Mouse (Mus musculus): Measurements from ENCODE around the gene Mier2. TPM values are rescaled to one million over a fixed set of nuclear protein-coding genes. Genes with fewer than 3 reads are reported as not detected.

The Mier2 gene
- polyA plus RNA-seq, 1 experiment = 78.3 TPM

GRCm38 (mm10) chr10:79578891-79579290, 23.9 kb upstream of the Mier2 start:
- no peak overlapping the region for H3K4me3 ChIP-seq (ENCODE audit: insufficient read depth, low read length)
- TF ChIP-seq POLR2A (IDR thresholded peaks at IDR 0.05; ENCODE audit: extremely low read depth, insufficient read depth, low read length) (no peak), CTCF (IDR thresholded peaks at IDR 0.05; ENCODE audit: extremely low read depth, insufficient read depth, low read length) (no peak)
- H3K4me1 ChIP-seq (ENCODE audit: control insufficient read depth, insufficient read depth, low read length) = no peaks in the 10 kb centered on the region
- no peak overlapping the region for H3K27ac ChIP-seq (ENCODE audit: insufficient read depth, low read length)

- Histone ChIP-seq H3K27ac (ENCODE audit: insufficient read depth, low read length) (no peak overlapping the region), H3K4me1 (ENCODE audit: control insufficient read depth, insufficient read depth, low read length) (no peaks in the 10 kb centered on the region), H3K4me3 (ENCODE audit: insufficient read depth, low read length) (no peak overlapping the region)
- TF ChIP-seq CTCF (IDR thresholded peaks at IDR 0.05; ENCODE audit: extremely low read depth, insufficient read depth, low read length) = no peak
These were observed 23.3 kb upstream of the Mier2 start for GRCm38 (mm10) chr10:79578276-79578675.

GRCm38 (mm10) chr10:79577376-79577775, 22.4 kb upstream of the Mier2 start:
- Histone ChIP-seq H3K4me1 (ENCODE audit: control insufficient read depth, insufficient read depth, low read length) (no peaks in the 10 kb centered on the region), H3K27ac (ENCODE audit: insufficient read depth, low read length) (no peak overlapping the region), H3K4me3 (ENCODE audit: insufficient read depth, low read length) (no peak overlapping the region)
- TF ChIP-seq CTCF (IDR thresholded peaks at IDR 0.05; ENCODE audit: extremely low read depth, insufficient read depth, low read length) = no peak
- TF ChIP-seq POLR2A (IDR thresholded peaks at IDR 0.05; ENCODE audit: extremely low read depth, insufficient read depth, low read length) = no peak

- H3K4me3 ChIP-seq (ENCODE audit: insufficient read depth, low read length) = no peak overlapping the region
- TF ChIP-seq POLR2A (IDR thresholded peaks at IDR 0.05; ENCODE audit: extremely low read depth, insufficient read depth, low read length) (no peak), CTCF (IDR thresholded peaks at IDR 0.05; ENCODE audit: extremely low read depth, insufficient read depth, low read length) (no peak)
- H3K27ac ChIP-seq (ENCODE audit: insufficient read depth, low read length) = no peak overlapping the region
- no peaks in the 10 kb centered on the region for H3K4me1 ChIP-seq (ENCODE audit: control insufficient read depth, insufficient read depth, low read length)
These were observed 20.8 kb upstream of the Mier2 start for GRCm38 (mm10) chr10:79575754-79576153.

- H3K4me1 ChIP-seq (ENCODE audit: control insufficient read depth, insufficient read depth, low read length) = no peaks in the 10 kb centered on the region
- no peak overlapping the region for H3K4me3 ChIP-seq (ENCODE audit: insufficient read depth, low read length)
- TF ChIP-seq CTCF (IDR thresholded peaks at IDR 0.05; ENCODE audit: extremely low read depth, insufficient read depth, low read length) (no peak), POLR2A (IDR thresholded peaks at IDR 0.05; ENCODE audit: extremely low read depth, insufficient read depth, low read length) (no peak)
- H3K27ac ChIP-seq (ENCODE audit: insufficient read depth, low read length) = no peak overlapping the region
These were observed 19.8 kb upstream of the Mier2 start for GRCm38 (mm10) chr10:79574796-79575195.

- no peak overlapping the region for H3K27ac ChIP-seq (ENCODE audit: insufficient read depth, low read length)
- no peaks in the 10 kb centered on the region for H3K4me1 ChIP-seq (ENCODE audit: control insufficient read depth, insufficient read depth, low read length)
- H3K4me3 ChIP-seq (ENCODE audit: insufficient read depth, low read length) = no peak overlapping the region
- TF ChIP-seq POLR2A (IDR thresholded peaks at IDR 0.05; ENCODE audit: extremely low read depth, insufficient read depth, low read length) = no peak
- TF ChIP-seq CTCF (IDR thresholded peaks at IDR 0.05; ENCODE audit: extremely low read depth, insufficient read depth, low read length) = no peak
These were observed 19.4 kb upstream of the Mier2 start for GRCm38 (mm10) chr10:79574350-79574749.

GRCm38 (mm10) chr10:79573611-79574010, 18.6 kb upstream of the Mier2 start:
- no peak for TF ChIP-seq CTCF (IDR thresholded peaks at IDR 0.05; ENCODE audit: extremely low read depth, insufficient read depth, low read length)
- TF ChIP-seq POLR2A (IDR thresholded peaks at IDR 0.05; ENCODE audit: extremely low read depth, insufficient read depth, low read length) = no peak
- Histone ChIP-seq H3K4me1 (ENCODE audit: control insufficient read depth, insufficient read depth, low read length) (no peaks in the 10 kb centered on the region), H3K4me3 (ENCODE audit: insufficient read depth, low read length) (no peak overlapping the region), H3K27ac (ENCODE audit: insufficient read depth, low read length) (no peak overlapping the region)

GRCm38 (mm10) chr10:79571314-79571713, 16.3 kb upstream of the Mier2 start:
- Histone ChIP-seq H3K4me1 (ENCODE audit: control insufficient read depth, insufficient read depth, low read length) (no peaks in the 10 kb centered on the region), H3K27ac (ENCODE audit: insufficient read depth, low read length) (no peak overlapping the region), H3K4me3 (ENCODE audit: insufficient read depth, low read length) (no peak overlapping the region)
- TF ChIP-seq CTCF (IDR thresholded peaks at IDR 0.05; ENCODE audit: extremely low read depth, insufficient read depth, low read length) (no peak), POLR2A (IDR thresholded peaks at IDR 0.05; ENCODE audit: extremely low read depth, insufficient read depth, low read length) (no peak)

- Histone ChIP-seq H3K27ac (ENCODE audit: insufficient read depth, low read length) (no peak overlapping the region), H3K4me3 (ENCODE audit: insufficient read depth, low read length) (no peak overlapping the region), H3K4me1 (ENCODE audit: control insufficient read depth, insufficient read depth, low read length) (no peaks in the 10 kb centered on the region)
- TF ChIP-seq CTCF (IDR thresholded peaks at IDR 0.05; ENCODE audit: extremely low read depth, insufficient read depth, low read length) (no peak), POLR2A (IDR thresholded peaks at IDR 0.05; ENCODE audit: extremely low read depth, insufficient read depth, low read length) (no peak)
These were observed 14.9 kb upstream of the Mier2 start for GRCm38 (mm10) chr10:79569921-79570320.

GRCm38 (mm10) chr10:79559716-79560115, 4.7 kb upstream of the Mier2 start:
- H3K27ac ChIP-seq (ENCODE audit: insufficient read depth, low read length) = no peak overlapping the region
- TF ChIP-seq CTCF (IDR thresholded peaks at IDR 0.05; ENCODE audit: extremely low read depth, insufficient read depth, low read length) = no peak
- TF ChIP-seq POLR2A (IDR thresholded peaks at IDR 0.05; ENCODE audit: extremely low read depth, insufficient read depth, low read length) = no peak
- H3K4me3 ChIP-seq (ENCODE audit: insufficient read depth, low read length) = no peak overlapping the region
- no peaks in the 10 kb centered on the region for H3K4me1 ChIP-seq (ENCODE audit: control insufficient read depth, insufficient read depth, low read length)

GRCm38 (mm10) chr10:79557496-79557895, 2.5 kb upstream of the Mier2 start:
- Histone ChIP-seq H3K27ac (ENCODE audit: insufficient read depth, low read length) (no peak overlapping the region), H3K4me3 (ENCODE audit: insufficient read depth, low read length) (no peak overlapping the region), H3K4me1 (ENCODE audit: control insufficient read depth, insufficient read depth, low read length) (peaks cover 5% of the 10 kb centered on the region)
- no peak for TF ChIP-seq CTCF (IDR thresholded peaks at IDR 0.05; ENCODE audit: extremely low read depth, insufficient read depth, low read length)
- no peak for TF ChIP-seq POLR2A (IDR thresholded peaks at IDR 0.05; ENCODE audit: extremely low read depth, insufficient read depth, low read length)
